Mouse (Mus musculus) mouse embryonic stem cell (cell line): Measurements from ENCODE around the gene Dhx34.

Experiments
- in situ Hi-C, 2 experiments: fragments of 300-500 bp; cut with MboI; formaldehyde crosslinking; loops; 1 replicate in 1 of 2; 3 replicates in 1 of 2; pipeline ENCODE4 v1.14.3; 2019 to 2020; ENCODE audit warnings: low sequenced_read_pairs in 2 of 2, low pct_unique_long_range_greater_than_20kb in 1 of 2, mixed read lengths in 1 of 2; ENCODE audit not compliant: unreplicated experiment in 1 of 2

Gene Dhx34

DNA sequence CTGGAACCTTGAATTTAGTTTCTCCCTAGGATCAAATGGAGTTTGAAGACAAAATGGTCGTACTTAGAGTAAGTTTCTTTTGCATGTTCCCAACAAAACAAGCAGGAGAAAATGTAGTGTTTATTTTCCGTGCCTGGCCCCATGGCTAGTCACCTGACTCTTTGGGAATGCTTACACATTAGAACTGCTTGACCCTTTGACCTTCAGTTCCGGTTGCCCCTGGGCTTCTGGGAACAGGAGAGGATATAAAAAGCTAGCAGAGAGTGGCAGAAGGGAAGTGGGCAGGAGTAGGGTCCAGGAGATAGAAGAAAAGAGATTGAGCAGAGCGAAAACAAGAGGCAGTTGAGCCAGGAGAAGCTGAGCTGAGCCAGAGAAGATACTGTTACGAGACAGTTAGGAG lies 8.0 kb upstream of the Dhx34 start:
- in situ Hi-C loops = no loop called here

DNA sequence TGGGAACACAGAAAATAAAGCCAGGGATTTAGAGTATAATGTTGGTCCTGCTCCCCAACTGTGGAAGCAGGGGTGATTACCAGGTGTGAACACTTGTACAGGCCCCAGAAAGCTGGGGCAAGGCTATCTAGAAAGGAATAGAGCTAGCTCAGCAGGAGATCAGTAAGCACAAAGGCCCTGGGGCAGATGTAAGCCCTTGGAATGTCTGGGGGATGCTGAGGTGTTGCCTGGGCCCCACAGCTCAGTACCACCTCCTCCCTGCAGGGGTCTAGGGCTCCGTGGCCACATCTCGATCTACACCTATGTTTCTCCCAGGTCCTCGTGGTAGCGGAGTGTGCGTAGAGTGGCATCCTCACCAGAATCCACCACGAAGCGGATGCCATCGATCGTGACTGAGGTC lies 7.9 kb downstream of the Dhx34 start:
- in situ Hi-C loops = no loop called here

DNA sequence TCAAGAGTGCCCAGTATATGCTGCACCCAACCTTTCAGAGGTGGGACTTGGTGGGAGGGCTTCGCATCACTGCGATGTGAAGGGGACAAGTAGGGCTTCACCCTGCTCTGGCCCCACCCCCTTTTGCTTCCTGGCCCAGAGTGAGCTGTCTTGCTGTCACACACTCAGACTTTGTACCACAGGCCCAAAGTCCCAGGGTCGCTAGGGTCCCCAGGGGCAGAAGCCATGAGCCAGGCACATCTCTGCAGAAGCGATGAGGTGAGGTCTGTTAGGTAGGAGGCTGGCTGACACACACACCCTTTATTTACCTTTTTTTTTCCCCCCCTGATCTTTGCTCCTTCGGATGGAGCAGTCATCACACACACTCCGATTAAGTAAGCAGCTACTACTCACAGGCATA lies 8.6 kb downstream of the Dhx34 start:
- in situ Hi-C loops = no loop called here

GRCm38 (mm10) chr7:16210862-16211365 lies 10.9 kb downstream of the Dhx34 start:
- in situ Hi-C loops = no loop called here

GRCm38 (mm10) chr7:16208781-16209665 lies 12.8 kb downstream of the Dhx34 start:
- in situ Hi-C loops = no loop called here

- in situ Hi-C loops = no loop called here
Measured at GRCm38 (mm10) chr7:16207496-16207895, 14.3 kb downstream of the Dhx34 start.

GRCm38 (mm10) chr7:16207076-16207475 lies 14.8 kb downstream of the Dhx34 start:
- in situ Hi-C loops = no loop called here

DNA sequence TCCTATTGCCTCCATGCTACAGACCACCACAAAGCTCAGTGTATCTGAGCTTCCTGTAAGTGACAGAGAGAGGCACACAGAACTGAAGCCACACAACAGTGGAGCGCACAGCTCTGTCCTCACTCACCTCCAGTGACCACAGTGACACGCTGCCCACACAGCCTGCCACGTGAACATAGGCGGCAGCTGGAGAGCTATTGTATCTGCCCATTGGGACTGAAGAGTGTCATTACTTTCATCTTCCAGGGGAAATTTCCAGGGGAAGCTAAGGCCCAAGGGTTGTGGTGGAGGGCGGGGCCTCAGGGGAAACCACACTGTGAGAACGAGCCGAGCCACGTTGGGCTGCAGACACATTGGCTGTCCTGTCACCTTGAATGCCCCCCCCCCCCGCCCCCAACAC lies 17.0 kb downstream of the Dhx34 start:
- in situ Hi-C loops = no loop called here

GRCm38 (mm10) chr7:16203505-16203903 lies 18.3 kb downstream of the Dhx34 start:
- in situ Hi-C loops = no loop called here

DNA sequence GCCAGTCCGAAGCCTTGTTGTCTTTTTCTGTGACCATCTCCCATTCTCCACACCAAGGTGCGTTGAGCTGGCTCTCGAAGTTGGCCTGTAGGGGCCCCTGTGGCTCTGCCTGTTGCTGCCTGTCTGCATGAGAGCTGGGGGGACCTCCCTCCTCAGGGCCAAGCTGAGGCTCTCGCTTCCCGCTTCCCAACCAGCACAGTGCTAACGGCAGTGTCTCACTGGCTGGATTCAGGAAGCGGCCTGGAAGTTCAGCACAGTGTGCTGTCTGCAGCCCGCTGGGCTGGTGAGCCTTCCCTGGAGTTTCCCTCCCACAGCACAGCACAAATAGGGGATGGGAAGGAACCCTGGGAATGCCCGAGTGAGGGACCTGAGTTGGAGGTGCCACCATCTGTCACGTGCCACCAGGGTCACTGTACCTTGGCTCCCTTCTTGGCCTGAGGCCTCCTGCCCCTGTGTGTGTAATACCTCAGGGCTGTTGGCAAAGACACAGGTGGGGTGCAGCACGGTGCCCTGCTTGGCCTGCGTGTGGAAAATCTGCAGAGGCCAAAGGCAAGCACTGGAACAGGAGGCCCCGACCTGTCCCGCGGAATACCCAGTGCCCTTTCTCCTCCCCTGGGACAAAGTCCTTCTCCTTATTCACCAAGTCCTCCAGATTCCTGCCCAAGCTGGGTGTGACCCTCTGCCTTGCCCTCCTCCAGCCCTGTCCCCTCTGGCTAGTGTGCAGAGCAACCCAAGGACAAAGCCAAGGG lies 18.9 kb downstream of the Dhx34 start:
- in situ Hi-C loops = no loop called here

DNA sequence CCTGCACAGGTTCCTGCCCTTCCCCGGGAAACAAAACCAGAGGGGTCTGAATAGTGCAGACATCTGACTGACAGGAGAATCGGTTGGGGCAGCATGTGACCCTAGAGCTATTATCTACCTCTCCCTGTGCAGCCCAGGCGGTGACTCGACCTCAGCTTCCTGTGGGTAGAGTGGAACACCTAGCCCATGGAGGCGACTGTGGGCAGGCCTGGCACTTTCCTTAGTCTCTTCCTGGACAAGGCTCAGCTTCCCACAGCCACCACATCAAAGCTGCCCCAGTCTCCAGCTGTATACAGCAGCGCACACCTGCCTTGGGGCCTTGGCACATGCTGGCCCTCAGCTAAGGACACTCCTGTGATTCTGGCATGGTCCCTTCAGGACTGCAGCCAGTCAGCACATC lies 20.7 kb downstream of the Dhx34 start:
- in situ Hi-C loops = no loop called here

DNA sequence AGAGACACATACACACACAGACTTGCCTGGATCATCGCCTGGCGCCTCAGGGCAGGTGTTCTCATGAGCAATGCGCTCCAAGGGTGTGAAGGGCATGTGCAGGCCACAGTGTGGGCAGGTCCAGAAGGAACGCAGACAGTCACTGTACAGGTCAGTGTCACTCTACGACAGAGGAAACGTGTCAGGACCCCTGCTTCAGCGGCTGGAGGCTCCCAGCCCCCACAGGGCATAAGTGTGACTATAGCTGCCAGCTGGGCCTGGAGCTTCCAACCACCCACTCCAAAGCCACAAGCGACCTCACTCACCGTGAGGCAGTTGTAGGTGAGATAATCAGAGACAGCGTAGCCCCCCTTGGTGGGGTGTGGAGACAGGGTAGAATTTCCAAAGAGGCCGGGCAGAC lies 23.3 kb downstream of the Dhx34 start:
- in situ Hi-C loops = no loop called here

DNA sequence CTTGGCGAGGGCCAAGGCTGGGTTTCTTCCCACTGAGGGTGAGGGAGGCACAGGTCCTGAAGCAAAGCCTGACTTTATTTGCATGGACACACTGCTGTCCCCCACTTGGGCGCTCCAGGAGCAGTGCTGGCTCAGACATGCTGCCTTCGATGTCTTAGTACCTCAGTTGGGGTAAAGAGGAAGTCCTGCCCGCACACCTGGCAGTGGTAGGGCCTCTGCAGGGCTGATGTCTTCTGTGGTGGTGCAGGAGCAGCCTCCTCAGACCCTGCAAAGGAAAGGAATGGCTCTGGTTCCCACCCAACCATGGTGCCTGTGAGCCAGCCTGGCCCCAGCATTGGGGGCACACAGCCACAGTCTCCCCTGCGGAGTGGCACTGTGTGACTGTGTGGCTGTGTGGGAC lies 24.7 kb downstream of the Dhx34 start:
- in situ Hi-C loops = no loop called here

- in situ Hi-C loops = no loop called here
Measured at GRCm38 (mm10) chr7:16196616-16197015, 25.2 kb downstream of the Dhx34 start.

DNA sequence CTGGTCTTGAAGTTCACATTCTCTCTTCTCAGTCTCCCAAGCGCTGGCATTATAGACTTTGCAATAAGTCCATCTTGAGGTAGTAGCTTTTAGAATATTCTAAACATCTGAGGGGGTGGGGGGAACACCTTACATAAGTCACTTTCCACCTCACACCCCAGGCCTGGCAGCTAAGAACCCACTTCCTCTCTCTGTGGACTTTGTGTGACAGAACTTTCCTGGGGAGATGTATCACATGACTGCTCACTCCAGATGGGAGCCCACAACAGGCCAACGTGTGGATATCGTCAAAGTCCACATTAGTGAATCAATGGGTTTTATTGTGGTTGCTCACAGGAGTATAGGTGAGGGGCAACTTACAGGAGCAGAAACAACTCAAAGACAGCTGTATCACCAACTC lies 28.1 kb downstream of the Dhx34 start:
- in situ Hi-C loops = no loop called here

DNA sequence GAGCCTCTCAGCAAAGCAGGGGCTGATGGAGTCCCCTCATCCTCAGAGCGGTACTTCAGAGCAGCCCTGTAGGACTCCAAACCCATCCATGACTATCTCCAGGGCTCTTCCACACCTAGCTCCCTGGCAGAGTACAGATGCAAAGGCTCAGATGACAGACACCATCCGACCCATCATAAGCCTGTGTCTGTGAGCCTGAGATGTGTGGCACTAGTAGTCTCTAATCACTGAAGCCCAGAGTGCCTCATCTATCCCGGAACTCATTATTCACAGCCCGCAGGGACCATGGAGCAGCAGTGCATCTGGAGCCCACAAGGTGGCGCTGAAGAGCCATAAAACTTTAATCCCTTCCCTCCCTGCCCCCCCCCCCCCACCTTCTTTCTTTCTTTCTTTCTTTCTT lies 29.5 kb downstream of the Dhx34 start:
- in situ Hi-C loops = no loop called here

DNA sequence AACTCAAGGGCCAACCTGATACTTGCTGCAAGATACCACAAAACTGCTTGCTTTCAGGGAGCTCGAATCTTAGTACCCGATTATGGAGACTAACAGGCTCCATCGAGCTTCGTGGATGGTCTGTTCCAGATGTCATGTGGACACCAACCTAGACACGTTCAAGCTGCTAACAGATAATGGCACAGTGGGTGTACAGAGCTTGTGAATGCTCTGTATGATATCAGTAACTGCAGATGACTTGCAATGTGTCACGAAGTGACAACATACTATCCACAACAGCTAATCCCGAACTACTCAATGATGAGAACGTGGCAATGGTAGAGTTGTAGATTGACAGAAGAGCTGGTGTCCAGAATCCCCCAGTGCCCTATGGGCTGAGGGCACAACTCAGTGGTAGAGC lies 34.3 kb downstream of the Dhx34 start:
- in situ Hi-C loops = loop anchor here in 1 of 2 experiments (10.0 kb wide), 1 partner anchor 67 kb away; the partner anchor contains the start of gene C5ar1

DNA sequence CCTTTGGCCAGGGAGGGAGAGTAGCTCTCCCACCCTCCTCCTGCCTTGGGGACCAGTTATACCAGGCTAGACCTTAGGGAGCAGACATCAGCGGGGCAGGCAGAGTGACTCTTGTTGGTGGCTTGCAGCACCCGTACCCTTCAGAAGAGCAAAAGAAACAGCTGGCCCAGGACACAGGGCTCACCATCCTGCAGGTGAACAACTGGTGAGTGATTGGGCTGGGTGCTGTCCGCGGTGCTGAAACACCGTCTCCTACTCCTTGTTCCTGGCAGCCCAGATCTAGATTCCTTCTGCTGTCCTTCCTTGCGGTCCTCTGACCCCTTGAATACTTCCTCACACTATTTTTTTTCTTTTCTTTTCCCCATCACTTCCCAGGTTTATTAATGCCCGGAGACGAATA lies 38.2 kb downstream of the Dhx34 start:
- in situ Hi-C loops = loop anchor here (5.0 to 10.0 kb wide), 2 partner anchors 69 to 71 kb away; partner anchors contain the start of gene C5ar1 (in 1 of the 2)

DNA sequence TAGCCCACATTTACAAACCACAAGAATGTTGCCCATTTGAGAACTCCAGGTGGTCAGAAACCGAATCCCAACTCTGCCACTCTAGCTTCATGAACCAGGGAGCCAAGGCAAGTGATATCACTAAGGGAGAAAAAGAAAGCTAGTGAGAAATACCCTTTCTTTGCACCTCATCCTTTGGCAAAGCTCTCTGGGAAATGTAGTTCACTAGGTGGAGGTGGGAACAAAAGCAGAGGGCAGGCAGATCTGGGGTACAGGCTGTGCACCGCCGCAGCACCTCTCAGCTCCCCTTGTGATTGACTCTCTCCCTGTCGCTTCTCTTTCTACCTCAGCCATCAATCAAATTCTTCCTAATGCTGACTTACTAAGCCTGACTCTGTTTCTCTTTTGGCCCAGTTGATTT lies 43.7 kb downstream of the Dhx34 start:
- in situ Hi-C loops = no loop called here
